Mouse (Mus musculus): Measurements from ENCODE around the gene Acp4.

DNA sequence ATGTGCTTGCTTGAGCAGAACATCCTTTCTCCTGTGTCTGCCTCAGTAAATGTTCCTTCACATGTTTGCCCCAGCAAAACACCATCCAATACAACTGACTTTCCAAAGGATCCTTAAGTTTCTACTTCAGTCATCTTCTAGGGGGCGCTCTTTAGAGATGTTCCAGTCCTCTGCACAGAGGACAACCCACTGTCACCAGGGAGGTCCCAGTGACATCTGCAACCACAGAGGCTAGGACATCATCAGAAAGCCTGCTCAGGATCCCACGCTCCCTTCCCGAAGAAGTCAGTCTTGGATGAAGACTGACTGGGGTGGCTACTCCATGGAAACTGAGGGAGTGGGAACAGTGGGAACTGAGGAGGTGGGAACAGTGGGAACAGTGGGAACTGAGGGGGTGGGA lies 18.4 kb upstream of the Acp4 start:
- TF ChIP-seq CTCF (conservative IDR thresholded peaks at IDR 0.05 in 1 of 2, IDR thresholded peaks at IDR 0.05 in 1 of 2; ENCODE audit: low read depth in 2 of 2, low read length in 2 of 2) (peak in 1 of 2 experiments; percentile 34; a peak in 1 of 4 replicates), BHLHE40 (IDR thresholded peaks at IDR 0.05; ENCODE audit: low read depth, low read length) (no peak), ZMIZ1 (IDR thresholded peaks at IDR 0.05; ENCODE audit: low read depth, low read length) (no peak), NELFE (IDR thresholded peaks at IDR 0.05; ENCODE audit: low read depth, low read length) (no peak), POLR2A (IDR thresholded peaks at IDR 0.05; ENCODE audit: low read depth, low read length) (no peak), MAFK (IDR thresholded peaks at IDR 0.05; ENCODE audit: insufficient replicate concordance, low read length) (no peak), USF1 (IDR thresholded peaks at IDR 0.05; ENCODE audit: low read depth, low read length) (no peak), IRF4 (IDR thresholded peaks at IDR 0.05; ENCODE audit: low read depth, low read length) (no peak), ELF1 (IDR thresholded peaks at IDR 0.05; ENCODE audit: low read depth, low read length) (no peak)
